Mouse (Mus musculus) liver, embryonic 14.5 days (tissue): Measurements from ENCODE around the gene Slc16a6. TPM values are rescaled to one million over a fixed set of nuclear protein-coding genes. Genes with fewer than 3 reads are reported as not detected.
A peak's percentile ranks its signal among the peaks of the same experiment; 100 is the strongest.

Experiments
- ATAC-seq: fragments of 200-750 bp; cut with Nextera tagmentation; 2 replicates; pipeline ENCODE4 v1.8.0; 2017; ENCODE audit warnings: moderate number of reproducible peaks, mild to moderate bottlenecking, moderate library complexity; ENCODE audit not compliant: insufficient read depth
- DNase-seq, 3 experiments: peaks; one replicate each; pipeline ENCODE4 v3.0.0-alpha.2; 2012 to 2013; ENCODE audit warnings: low read depth in 3 of 3, low spot score in 3 of 3
- H3K27ac ChIP-seq: fragments of 300-500 bp; sonication (generic); 2 replicates; pipeline ENCODE4 v1.5.1; 2014; ENCODE audit warnings: moderate library complexity, mild to moderate bottlenecking, control low read depth, inconsistent platforms
- H3K27me3 ChIP-seq: fragments of 300-500 bp; sonication (generic); 2 replicates; pipeline ENCODE4 v1.6.1; 2014; ENCODE audit warnings: mild to moderate bottlenecking, low read length, moderate library complexity; ENCODE audit not compliant: control insufficient read depth, insufficient read depth
- H3K36me3 ChIP-seq: fragments of 300-500 bp; sonication (generic); replicated peaks from 2 replicates; pipeline ENCODE4 v1.6.1; 2014; ENCODE audit warnings: low read depth; ENCODE audit not compliant: control insufficient read depth, insufficient read depth
- H3K4me1 ChIP-seq, 2 experiments: fragments of 200-500 bp in 1 of 2; fragments of 300-500 bp in 1 of 2; sonication (generic) in 1 of 2; replicated peaks; 2 replicates each; pipeline ENCODE4 v1.6.1; 2012 to 2014; ENCODE audit warnings: antibody characterized with exemption in 1 of 2, inconsistent platforms in 1 of 2, low read length in 1 of 2; ENCODE audit not compliant: control insufficient read depth in 2 of 2, insufficient read depth in 2 of 2
- H3K4me2 ChIP-seq: fragments of 300-500 bp; sonication (generic); 2 replicates; pipeline ENCODE4 v1.6.1; 2014; ENCODE audit warnings: low read depth, mild to moderate bottlenecking, control low read depth, moderate library complexity
- H3K4me3 ChIP-seq, 2 experiments: fragments of 200-500 bp in 1 of 2; fragments of 300-500 bp in 1 of 2; sonication (generic) in 1 of 2; 2 replicates each; pipeline ENCODE4 v1.5.1; 2012 to 2014; ENCODE audit warnings: low read depth in 2 of 2, low read length in 2 of 2, mild to moderate bottlenecking in 2 of 2, control low read depth in 1 of 2, inconsistent platforms in 1 of 2, moderate library complexity in 1 of 2; ENCODE audit not compliant: insufficient read depth in 1 of 2
- H3K9ac ChIP-seq: fragments of 300-500 bp; sonication (generic); replicated peaks from 2 replicates; pipeline ENCODE4 v1.6.1; 2014; ENCODE audit warnings: mild to moderate bottlenecking, control low read depth, moderate library complexity
- H3K9me3 ChIP-seq: fragments of 300-500 bp; sonication (generic); 2 replicates; pipeline ENCODE4 v1.6.1; 2016; ENCODE audit warnings: low read length, mixed read lengths; ENCODE audit not compliant: control insufficient read depth
- CTCF ChIP-seq: IDR thresholded peaks from 2 replicates; pipeline ENCODE4 v1.5.1; 2016; ENCODE audit warnings: antibody characterized with exemption, low read depth, control low read depth
- EP300 ChIP-seq: IDR thresholded peaks from 2 replicates; pipeline ENCODE4 v1.6.1; 2016; ENCODE audit warnings: antibody characterized with exemption, low read depth
- WGBS: fragments of 180-500 bp; shearing (Covaris S2); extraction: QIAGEN DNeasy Blood & Tissue Kit; methylation state at CpG from one replicate; pipeline ENCODE4 v1.1.7; 2014; ENCODE audit not compliant: insufficient replicate concordance; 5-methylcytosine and 5-hydroxymethylcytosine counted together
- polyA plus RNA-seq, 2 experiments: library from polyadenylated mRNA; depleted of rRNA in 1 of 2; stranded (reverse) in 1 of 2; unstranded in 1 of 2; fragments of >200 nt; fragmentation: Nextera tagmentation in 1 of 2; extraction: Ambion mirVana in 1 of 2; gene quantifications; 2 replicates each; pipeline versions ENCODE4 v1.2.1 to v1.2.3; 2012 to 2014

Gene Slc16a6
- polyA plus RNA-seq, 2 experiments: 8.0 to 39.5 TPM

DNA sequence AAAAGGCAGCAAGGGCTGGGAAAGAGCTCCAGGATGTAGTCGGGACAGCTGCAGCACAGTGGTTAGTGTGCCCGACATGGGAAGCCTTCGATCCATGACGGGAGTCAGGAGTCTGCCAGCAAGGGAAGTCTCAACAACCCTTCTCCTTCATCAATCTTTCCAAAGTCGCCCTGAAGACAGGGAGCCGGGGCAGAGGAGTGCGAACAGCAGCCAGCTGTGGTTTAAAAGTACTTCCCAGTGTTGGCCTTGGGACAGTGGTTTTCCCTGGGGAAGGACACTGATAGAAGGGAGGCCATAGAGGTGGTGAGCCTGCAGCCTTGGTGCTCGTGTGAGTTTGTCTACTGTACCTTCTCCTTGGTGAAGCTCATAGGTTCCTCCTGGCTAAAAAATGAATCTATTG lies 6.4 kb downstream of the Slc16a6 start:
- no peaks in the 10 kb centered on the region for H3K27me3 ChIP-seq
- DNase-seq: no peak
- no peak for TF ChIP-seq CTCF
- TF ChIP-seq EP300: no peak
- H3K4me1 ChIP-seq: peaks cover 34 to 51% of the 10 kb centered on the region in 2 experiments
- WGBS: 78% methylated on average over 8 of the region's 8 CpGs
- no peaks in the 10 kb centered on the region for H3K9me3 ChIP-seq
- ATAC-seq: no peak
- H3K9ac ChIP-seq: no peak overlapping the region
- peak overlapping the region; percentile 9; the same call in 1 of the 2 replicates for H3K27ac ChIP-seq
- H3K36me3 ChIP-seq: peaks cover 46% of the 10 kb centered on the region
- no peak overlapping the region for H3K4me3 ChIP-seq
- no peak overlapping the region for H3K4me2 ChIP-seq

DNA sequence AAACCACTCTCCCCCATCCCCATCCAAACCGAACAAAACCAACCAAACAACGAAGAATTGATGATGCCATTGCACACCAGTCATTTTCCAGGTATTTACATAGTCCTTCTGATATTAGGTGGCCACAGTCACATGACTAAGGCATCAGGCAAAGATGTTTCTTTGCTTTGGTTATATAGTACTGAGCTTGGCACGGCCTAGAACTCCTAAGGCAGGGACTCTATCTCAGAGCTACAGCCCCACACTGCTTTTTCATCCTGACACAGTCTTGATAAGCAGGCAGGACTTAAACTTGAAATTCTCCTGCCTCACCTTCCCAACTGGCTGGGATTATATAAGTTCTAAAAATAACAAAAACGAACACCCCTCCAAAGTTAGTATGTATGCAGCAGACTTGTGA lies 8.3 kb downstream of the Slc16a6 start:
- H3K9ac ChIP-seq: peak overlapping the region; percentile 40
- peaks cover 27 to 41% of the 10 kb centered on the region in 2 experiments for H3K4me1 ChIP-seq
- no peaks in the 10 kb centered on the region for H3K27me3 ChIP-seq
- H3K4me2 ChIP-seq: peak overlapping the region; percentile 41
- DNase-seq (peak in 1 of 3 experiments; percentile 57), ATAC-seq (peak; percentile 88)
- no peak overlapping the region for H3K4me3 ChIP-seq
- 45% methylated on average over 4 of the region's 4 CpGs for WGBS
- peak overlapping the region; percentile 69 for H3K27ac ChIP-seq
- TF ChIP-seq EP300 (peak; percentile 80), CTCF (no peak)
- H3K36me3 ChIP-seq: peaks cover 64% of the 10 kb centered on the region
- no peaks in the 10 kb centered on the region for H3K9me3 ChIP-seq

DNA sequence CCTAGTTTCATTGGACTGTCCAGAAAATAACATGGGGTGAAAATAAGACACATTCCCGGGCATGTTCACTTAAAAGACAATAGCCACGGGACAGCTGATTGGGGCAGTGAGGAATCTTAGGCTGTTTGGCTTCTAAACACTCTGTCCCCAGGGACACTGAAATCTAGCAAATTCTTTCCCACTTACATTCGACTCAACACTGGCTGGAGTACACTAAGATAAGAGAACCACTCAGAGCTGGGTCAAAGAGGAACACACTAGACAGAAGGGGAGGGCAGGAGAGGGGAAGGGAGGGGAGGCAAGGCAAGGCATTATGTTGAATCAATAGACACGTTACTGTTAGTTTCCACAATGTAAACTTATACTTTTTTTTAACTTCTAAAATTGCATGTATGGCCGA lies 12.8 kb downstream of the Slc16a6 start:
- Histone ChIP-seq H3K9me3 (no peaks in the 10 kb centered on the region), H3K4me1 (peaks cover 8 to 11% of the 10 kb centered on the region in 2 experiments), H3K4me3 (no peak overlapping the region), H3K27me3 (no peaks in the 10 kb centered on the region), H3K9ac (no peak overlapping the region), H3K36me3 (peaks cover 92% of the 10 kb centered on the region), H3K27ac (no peak overlapping the region), H3K4me2 (no peak overlapping the region)
- no peak for TF ChIP-seq EP300
- no peak for TF ChIP-seq CTCF
- ATAC-seq (no peak), DNase-seq (no peak)
- WGBS: 54% methylated on average over 5 of the region's 5 CpGs

DNA sequence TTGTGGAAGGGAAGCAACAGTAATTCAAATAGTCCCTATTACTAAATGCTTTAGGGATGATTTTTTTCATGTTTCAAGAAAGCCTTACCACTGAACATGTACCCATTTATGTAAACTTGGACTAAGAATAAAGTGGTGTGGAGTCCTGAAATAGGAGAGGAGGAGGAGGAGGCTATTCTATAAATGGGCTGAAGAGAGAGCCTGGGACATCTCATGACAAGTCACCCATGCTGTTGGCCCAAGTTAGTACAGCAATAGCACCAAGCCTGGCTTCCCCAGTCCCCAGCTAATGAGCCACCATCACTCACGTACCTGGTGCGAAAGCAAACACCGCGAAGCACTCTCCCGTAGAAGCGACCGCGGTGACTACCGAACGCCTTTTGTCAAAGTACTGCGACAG lies 15.2 kb downstream of the Slc16a6 start:
- TF ChIP-seq EP300: no peak
- TF ChIP-seq CTCF: no peak
- no peaks in the 10 kb centered on the region for H3K9me3 ChIP-seq
- no peak overlapping the region for H3K4me3 ChIP-seq
- H3K4me1 ChIP-seq: no peaks in the 10 kb centered on the region
- 93% methylated on average over 11 of the region's 11 CpGs for WGBS
- DNase-seq (no peak), ATAC-seq (no peak)
- no peaks in the 10 kb centered on the region for H3K27me3 ChIP-seq
- no peak overlapping the region for H3K27ac ChIP-seq
- H3K9ac ChIP-seq: no peak overlapping the region
- H3K36me3 ChIP-seq: peaks cover 97% of the 10 kb centered on the region
- no peak overlapping the region for H3K4me2 ChIP-seq

DNA sequence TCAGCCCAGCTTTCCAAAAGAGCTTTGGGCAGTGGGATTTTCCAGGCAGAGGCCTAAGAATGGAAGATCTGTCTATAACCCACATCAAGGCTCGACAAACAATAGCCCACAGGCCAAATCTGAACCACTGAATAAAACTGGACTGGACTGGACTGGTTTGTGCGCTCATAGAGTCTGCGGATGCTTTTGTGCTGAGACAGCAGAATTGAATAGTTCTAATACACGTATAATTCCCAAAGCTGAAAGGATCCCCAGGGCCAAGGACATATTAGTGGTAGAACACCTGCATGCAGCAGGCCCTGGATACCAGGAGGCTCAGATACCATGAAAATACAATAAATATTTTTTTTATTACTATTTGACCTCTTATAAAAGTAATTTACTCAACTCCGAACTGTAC lies 17.1 kb downstream of the Slc16a6 start:
- WGBS: 89% methylated on average over 5 of the region's 5 CpGs
- no peak for TF ChIP-seq EP300
- TF ChIP-seq CTCF: no peak
- DNase-seq (no peak), ATAC-seq (no peak)
- Histone ChIP-seq H3K4me3 (no peak overlapping the region), H3K27ac (no peak overlapping the region), H3K4me2 (no peak overlapping the region), H3K4me1 (no peaks in the 10 kb centered on the region), H3K9ac (no peak overlapping the region), H3K27me3 (no peaks in the 10 kb centered on the region), H3K9me3 (no peaks in the 10 kb centered on the region), H3K36me3 (peaks cover 97% of the 10 kb centered on the region)
